Mouse (Mus musculus) adrenal gland, adult 2 months (tissue): ENCODE measurements around the gene Aipl1. TPM values are rescaled to one million over a fixed set of nuclear protein-coding genes. Genes with fewer than 3 reads are reported as not detected.
A peak's percentile ranks its signal among the peaks of the same experiment; 100 is the strongest.

ENCODE experiments used
- DNase-seq: peaks from one replicate; pipeline ENCODE4 v3.0.0; 2021
- polyA plus RNA-seq: library from polyadenylated mRNA; depleted of rRNA; stranded (reverse); fragments of >200 nt; gene quantifications from 2 replicates; pipeline ENCODE4 v1.2.3, GENCODE M21; 2012
- total RNA-seq, 2 experiments: library from RNA; stranded (reverse); gene quantifications; 2 replicates each; pipeline ENCODE4 v1.2.3; 2021

Gene Aipl1
- total and polyA plus RNA-seq, 3 experiments = 0.06 TPM; not detected in 2

DNA sequence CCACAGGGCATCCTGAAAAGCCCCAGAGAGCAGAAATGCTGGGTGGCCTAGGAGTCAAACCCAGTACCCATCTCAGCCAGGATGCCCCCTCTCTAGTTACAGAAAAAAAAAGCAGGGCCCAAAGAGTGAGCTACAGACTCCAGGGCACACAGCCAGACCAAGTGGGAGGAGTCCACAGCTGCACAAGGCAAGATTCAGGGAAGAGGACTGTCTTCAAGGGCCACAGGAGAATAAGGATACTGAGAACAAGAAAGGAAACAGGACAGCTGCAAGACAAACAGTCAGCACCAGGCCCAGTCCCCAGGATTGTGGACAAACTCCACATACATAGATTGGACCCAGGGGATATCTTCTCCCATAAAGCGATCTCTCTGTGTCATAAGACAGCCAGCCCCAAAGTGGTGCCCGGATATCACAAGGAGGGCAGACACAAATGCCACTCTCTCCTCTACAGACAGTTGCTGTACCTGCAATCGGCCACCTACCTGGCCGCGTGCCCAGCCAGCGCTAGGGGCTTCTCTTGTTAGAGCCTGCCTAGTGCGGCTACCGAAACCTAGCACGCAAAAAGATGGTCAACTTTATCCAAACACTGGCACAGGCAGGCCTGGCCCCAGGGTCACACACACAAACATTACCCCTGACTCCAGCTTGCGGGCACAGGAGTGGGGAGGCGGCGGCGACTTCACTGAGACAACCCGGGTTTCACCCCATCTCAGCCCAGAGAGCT is 13.0 kb upstream of the Aipl1 start:
- no peak for DNase-seq

DNA sequence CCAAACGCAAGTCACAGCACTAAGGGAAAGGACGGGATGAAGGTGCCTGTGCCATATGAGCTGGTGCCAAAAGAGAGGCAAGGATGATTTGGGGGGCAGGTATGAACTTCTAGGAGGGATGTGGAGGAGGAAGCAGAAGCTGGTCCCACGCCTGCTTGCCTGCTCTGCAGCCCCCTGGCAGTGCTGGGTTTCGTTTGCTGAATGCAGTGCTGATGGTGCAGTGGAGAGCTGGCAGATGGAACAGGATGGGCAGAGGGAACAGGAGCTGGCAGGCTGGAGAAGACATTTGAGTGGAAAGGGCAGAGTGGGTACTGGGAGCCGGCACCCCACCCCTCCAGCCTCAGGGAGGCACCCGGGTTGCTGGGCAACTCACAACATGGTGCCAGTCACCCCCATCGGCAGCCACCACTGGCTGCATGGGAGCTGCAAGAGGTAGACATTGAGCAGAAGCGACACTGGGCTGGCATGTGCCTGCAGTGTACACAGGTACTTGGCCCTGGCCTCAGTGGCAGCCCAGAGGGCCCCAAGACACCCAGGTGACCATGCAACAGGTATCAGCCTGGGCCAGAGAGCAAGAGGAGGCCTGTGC is 12.0 kb upstream of the Aipl1 start:
- no peak for DNase-seq

DNA sequence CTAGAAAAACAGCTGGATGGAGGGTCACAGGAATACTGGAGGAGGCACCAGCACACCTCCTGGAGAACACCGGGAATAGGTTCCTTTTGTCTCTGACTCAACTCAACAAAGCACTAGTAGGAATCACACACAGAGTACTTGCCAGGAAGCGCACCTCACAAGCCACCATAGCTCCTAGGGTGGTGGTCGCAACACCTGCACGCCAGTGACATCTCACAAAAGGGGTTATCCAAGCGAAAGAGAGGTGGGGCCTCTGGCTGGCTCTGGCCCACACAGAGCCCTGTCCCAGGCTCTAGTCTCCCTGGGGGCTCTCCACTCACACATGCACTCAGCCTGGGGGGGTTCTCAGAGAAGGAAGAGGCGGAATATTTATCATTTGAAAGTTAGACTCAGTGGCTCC is 11.4 kb upstream of the Aipl1 start:
- DNase-seq = no peak

DNA sequence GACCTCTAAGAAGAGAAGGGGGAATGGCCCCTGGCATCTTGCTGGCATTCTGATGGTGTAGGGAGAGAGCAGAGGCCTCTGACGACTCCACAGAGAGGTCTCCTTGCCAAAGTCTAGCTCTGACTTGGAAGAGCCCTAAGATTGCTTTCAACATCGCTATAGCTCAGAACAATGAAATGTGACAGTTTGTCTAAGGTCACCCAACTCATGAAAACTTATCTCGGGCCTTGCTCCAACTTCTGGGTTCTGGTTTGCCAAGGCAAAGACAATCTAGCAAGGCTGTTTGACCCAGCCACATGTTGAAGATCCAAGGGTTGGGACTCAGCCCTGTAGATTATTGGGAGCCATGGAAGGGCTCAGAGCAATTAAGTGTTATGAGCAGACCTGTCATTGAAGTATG is 6.9 kb upstream of the Aipl1 start:
- DNase-seq = peak; percentile 34

DNA sequence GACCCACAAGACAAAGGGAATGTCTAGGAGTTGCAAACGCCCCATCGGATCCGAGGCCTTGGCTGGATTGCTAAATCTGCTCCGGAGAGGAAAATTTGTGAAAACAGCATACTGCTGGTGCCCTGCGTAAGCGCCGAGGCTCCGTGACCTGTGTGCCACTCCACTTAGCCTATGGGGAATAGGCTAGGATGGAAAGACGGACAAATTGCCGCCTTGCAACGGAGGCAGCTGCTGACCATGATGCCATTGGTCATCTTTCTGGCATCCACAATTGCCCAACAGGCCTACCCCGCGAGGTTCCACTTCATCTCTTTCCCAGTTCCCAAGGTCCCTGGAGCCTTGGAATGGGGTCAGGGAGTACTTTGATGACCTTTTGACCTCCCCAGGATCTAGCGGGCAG is 5.3 kb upstream of the Aipl1 start:
- DNase-seq = peak; percentile 60

DNA sequence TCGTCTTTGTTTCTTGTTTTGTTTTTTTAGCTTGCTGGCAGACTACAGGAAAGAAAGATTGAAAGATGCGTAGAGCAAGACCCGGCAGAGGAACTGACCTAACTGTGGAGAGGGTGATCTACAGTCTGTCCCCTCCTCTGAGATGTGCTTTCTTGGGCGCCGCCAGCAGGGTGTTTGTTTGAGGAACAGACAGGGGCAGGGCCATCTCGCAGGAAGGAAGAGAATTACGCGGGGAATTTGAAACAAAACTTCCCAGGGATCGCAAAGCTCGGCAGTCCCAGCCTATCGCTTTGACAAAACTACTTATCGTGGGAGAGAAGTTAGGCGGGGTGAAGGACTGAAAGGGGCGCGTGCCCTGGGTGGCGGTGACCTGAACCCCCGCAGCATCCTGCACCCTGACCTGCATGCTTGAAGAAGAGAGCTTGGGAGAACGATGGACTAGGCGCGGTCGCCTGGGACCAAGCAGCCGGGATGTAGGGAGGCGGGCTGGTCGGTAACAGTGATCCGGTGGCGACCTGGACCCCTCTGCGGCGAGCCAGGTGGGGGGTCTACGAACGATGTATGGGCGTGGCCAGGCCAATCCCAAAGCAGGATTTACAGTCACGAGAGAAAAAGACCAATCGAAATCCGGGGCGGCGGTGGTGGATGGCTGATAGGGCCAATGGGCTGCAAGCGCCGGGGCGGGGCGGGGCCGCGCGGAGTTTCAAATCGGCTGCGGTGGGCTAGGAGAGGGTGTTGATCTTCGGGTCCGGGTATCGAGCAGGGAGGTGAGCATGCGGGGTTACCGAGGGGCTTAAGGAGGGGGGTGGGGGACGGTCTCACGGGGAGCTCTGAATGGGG is 4.7 kb upstream of the Aipl1 start, which contains the start of gene Pimreg:
Gene Pimreg (plus strand): TSS at position 265 of the 840 bp plus-strand sequence.
- DNase-seq = peak; percentile 90

DNA sequence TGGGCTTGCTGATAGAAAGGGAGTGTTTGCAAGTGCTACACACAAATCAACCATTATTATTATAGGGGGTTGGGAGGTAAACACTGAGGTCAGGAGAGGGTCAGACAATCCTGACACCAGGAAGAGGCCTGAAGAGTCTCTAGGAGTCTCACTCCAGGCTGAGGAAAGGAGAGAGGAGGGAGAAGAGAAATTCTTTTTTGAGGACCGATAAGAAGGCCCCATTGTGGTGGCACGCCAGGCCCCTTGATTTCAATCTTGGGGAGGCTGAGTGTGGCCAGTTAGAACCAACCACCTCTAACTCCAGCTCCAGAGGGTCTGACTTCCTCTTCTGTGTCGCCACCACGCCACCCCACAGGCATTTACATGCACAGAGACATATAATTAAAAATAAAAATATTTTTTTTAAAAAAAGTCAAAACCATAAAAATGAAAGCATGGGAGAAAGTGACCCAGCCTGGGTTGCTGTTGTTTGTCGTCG is 4.0 kb upstream of the Aipl1 start:
- DNase-seq = no peak

DNA sequence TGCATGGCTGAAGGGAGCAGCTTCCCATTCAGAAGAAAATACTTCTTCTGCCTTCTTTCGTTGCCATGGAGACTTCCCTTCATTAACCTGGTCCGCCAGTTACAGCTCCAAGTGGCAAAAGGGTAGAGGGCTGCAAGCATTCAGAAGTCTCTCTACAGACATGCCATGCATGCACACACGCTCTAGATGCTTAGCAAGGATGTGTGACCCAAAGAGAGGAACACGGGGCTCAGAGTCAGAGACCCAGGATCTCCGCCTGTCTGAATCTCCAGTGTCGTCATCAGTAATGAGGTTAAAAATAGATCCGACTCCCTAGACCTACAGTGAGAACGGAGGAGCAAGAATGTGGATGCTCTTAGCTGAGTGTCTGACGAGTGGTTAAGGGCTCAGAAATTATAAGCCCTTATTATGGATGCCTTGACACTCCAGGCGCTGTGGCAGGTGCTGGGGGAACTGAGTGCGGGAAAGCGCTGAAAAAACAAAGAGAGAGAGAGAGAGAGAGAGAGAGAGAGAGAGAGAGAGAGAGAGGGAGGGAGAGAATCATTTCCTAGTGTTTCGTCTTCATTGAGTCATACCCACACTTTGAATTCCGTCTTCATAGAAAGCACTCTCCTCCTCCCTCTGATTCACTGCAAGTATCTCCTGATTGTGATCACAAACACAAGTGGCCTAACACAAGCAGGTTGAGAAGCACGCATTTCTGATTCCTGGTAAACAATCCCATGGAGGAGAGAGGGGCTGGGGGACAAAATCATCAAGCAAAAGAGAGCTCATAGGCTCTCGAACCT is 2.5 kb upstream of the Aipl1 start:
- DNase-seq = no peak

DNA sequence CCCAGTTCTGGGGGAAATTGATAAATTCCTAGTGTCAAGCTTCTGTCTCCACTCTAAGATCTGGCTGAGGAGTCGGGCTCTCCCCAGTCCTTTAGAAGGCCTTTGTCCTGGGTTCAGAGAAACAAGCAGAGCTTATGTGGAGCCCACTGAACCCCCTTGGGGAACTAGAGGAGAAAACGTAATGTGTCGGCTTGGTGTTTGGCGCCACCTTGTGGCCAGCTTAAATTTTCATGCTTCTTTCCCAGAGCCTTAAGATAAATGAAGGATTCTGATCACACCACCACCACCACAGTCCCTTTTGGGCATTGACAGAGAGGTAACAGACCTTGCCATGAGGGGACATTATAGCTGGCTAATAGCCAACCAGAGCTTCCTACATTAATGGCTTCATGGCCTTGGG is 687 bp upstream of the Aipl1 start:
- peak; percentile 49 for DNase-seq

DNA sequence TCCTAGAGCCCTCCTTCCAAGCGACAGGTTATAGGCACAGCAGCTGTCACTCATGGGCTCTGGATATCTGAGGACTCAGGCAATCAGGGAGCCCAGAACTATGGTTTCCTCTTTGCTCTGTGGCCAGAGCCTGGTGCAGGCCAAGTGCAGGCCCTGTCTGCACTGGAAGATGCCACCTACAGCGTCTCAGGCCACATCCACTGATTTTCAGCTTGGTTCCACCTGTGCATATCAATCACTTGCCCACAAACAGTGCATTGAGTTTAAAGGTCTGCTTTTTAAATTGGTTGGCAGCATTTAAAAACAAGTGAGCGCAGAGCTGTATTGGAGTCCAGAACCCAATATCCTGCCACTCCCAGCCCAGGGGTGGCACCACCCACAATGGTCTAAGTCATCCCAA is 4.7 kb downstream of the Aipl1 start:
- no peak for DNase-seq

DNA sequence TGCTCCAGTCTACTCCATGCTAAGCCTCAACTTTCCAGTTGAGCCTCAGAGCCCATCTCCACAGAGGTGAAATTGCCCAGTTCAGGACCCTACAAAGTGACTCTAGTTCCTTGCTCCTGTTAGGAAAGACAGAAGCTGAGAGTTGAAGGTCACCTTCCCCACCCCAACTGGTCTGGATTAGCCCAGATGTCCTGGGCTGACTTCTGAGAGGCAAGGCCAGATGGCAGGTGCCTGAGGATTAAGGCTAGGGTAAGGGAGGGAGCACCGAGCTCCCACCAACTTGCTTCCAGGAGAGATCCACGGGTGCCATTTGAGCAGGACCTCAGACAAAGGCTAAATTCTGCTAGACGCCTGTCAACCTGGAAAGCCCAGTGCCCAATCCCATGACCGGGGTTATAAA is 5.2 kb downstream of the Aipl1 start:
- DNase-seq = no peak

DNA sequence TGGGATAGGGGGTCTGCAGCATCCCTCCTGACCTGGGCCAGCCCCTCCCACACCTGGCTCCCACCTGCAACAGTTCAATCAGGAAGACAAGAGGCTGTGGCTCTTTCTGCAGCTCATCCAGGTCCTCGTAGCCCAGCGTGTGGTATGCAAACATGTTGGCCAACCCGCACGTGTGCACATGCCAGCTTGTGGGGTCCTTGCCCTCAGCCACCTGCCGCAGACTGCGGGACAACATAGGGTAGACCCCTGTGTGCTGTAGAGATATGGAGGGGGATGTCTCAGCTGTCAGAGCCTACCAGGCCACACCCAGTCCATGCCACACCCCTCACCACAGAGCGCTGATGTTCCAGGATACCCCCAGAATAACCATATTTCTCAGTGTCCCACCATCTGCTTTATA is 6.0 kb downstream of the Aipl1 start:
- DNase-seq = no peak

DNA sequence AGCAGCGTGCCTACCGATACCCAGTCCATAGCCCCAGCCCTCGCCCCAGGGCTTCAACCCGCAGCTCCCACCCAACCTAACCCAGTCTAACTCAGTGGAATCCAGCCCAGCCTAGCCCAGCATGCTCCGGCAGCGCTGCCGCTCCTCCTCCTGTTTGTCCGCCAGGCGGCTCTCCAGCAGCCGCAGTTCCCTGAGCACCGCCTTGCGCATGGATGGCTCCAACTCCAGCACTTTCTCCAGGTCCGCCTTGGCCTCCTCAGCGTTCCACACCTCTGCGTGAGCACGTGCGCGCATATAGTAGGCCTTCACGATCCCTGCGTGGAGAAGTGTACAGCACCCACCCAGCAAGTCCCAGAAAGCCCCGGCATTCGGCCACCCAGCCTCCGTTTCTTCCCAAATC is 8.2 kb downstream of the Aipl1 start:
- no peak for DNase-seq

DNA sequence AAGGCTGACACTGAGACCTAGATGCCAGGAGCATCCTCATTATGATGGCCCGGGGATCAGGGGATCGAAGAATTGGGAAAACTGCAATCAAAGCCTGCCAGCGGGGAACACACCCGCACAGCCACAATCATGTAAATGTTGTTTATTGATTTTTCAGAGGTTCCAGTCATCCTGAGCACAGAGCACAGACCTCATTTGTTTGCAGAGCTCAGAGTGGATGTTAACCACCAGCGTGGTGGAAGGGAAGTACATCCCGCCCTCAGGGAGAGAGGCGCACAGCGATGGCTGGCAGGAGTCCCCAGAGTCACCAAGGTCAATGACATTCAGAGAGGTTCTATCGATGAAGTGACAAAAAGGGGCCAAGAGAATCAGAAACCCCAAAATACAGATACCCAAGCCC is 9.5 kb downstream of the Aipl1 start:
- no peak for DNase-seq

DNA sequence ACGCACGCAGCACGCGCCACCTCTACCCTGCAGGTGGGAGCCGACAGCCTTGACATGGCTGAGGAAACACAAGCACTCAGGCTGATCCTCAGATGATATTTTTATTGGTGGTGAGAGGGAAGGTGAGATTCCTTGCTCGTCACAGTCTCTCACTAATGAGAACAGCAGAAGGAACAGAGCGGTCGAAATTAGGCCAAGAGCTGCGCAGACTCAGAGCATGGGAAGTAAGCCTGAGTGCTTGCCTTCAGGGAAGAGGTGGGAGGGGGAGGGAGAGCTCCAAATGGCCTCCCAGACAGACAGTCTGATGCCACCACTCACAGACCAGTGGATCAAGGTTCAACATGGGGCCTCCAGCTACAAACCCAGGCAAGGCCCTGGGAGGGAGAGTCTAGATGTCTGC is 10.8 kb downstream of the Aipl1 start:
- DNase-seq = no peak

DNA sequence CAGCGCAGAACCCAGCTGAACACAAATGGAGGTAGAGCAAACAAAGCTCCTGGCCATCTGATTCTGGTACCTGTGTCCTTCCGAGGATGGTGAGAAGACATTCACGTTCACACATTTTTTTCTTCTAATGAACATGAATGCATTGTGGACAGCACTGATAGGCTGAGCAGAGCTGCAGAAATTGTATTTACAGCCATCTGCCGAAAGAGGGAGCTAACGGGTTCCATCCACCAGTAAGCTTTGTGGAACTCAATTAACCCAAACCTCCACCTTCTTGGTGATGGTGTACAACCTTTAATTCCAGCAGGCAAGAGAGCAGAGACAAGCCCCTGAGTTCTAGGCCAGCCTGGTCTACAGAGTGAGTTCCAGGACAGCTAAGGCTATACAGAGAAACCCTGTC is 11.5 kb downstream of the Aipl1 start:
- DNase-seq = no peak

DNA sequence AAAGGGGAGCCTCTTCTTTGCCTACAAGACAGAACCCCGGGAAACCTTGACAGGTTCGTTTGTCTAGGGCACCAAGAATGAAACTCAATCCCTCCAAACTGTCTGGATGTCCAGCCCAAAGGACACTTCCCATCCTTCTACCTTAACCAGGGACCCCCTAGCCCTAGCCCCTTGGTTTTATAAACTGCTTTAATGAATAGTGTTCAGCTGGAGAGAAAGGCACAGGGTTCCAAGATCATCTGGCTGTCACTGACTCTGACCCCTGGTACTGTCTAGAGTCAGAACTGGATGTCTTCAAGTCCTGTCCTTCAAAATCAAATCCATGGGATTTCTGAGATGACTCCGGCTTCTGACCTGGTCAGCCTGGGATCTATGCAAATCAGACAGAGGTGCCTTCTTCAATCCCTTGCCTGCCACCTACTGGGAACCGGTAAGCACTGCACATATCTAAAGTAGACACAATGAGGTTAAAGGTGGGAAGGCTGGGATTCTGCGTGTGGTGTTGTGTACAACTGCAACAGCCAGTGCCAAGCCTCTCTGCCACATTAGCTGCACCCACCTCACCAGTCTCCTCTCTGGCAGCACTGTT is 13.0 kb downstream of the Aipl1 start:
- peak; percentile 69 for DNase-seq

DNA sequence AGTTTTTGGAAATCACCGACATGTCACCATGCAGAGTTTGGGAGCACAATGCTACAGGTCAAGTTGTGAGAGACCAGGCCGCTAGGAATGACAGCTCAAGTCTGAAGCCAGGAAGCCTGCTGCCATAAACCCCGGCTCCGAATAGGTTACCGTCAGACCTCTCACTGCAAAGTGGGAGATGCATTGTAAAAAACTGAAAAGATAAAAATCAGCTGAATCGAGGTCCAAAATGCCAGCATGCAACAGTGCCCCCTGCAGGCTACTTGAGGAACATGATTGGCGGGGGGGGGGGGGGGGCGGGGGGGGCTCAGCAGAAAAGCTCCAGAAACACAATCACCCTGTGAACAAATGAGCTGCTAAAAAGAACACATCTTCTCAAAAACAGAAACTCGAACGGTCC is 13.7 kb downstream of the Aipl1 start:
- DNase-seq = no peak

DNA sequence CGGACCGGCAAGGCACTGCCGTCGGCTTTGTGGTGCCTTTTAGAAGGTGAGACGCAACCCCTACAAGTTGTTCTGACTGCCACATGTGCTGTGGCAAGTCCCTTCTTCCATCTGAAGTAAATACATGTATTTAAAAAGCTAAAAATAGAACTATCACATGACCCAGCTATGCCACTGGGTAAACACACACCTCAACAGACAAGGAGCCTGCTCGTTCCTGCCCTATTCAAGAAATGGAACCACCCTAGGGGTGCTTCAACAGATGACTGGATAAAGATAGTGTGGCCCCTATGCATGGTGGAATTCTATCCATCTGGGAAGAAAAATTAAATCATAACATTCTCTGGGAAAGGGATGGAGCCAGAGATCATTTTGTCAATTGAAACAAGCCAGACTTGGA is 14.5 kb downstream of the Aipl1 start:
- DNase-seq = no peak

DNA sequence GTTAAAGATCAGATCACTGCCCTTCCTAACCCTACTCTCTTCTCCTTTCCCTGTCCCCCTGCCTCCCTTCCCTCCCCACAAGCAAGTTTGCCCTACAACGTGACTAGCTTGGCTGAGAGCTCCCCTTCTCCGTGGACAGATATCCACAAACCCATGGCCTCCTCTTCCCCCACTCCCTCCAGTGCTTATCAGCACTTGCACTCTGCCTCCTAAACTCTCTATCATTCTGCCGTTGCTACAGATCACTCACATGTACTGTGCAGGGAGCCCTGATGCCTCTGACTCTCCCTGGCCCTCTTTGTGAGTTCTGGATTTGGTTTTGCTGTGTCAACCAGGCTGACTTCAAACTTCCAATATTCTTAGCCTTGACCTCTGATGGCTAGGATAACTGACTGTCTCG is 16.3 kb downstream of the Aipl1 start:
- DNase-seq = no peak

DNA sequence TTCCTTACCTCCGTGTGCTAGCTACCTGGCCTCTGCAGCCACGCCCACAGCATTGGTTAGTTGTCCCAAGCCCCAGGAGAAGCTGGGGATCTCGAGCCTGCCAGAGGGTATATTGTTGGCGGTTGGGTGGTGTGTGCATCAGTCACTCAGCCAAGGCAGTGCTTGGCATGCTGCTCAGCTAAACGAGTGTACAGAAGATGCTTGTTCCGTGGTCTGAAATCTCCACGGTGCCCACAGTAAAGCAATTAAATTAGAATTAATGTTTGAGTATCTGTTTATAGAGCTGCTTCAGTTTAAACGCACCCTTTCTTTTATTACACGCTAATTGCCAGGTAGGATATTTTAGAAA is 20.1 kb downstream of the Aipl1 start:
- DNase-seq = no peak
